Mouse (Mus musculus) effector memory CD4-positive, alpha-beta T cell, adult 7 months (primary cell): Measurements from ENCODE around the gene Znhit3. TPM values are rescaled to one million over a fixed set of nuclear protein-coding genes. Genes with fewer than 3 reads are reported as not detected.

Experiments used
- polyA plus RNA-seq: library from polyadenylated mRNA; unstranded; fragments of 100-300 nt; shearing (Covaris generic); gene quantifications from one replicate; pipeline ENCODE4 v1.2.1, GENCODE M21; 2017

Gene Znhit3
- 34.5 TPM for polyA plus RNA-seq

DNA sequence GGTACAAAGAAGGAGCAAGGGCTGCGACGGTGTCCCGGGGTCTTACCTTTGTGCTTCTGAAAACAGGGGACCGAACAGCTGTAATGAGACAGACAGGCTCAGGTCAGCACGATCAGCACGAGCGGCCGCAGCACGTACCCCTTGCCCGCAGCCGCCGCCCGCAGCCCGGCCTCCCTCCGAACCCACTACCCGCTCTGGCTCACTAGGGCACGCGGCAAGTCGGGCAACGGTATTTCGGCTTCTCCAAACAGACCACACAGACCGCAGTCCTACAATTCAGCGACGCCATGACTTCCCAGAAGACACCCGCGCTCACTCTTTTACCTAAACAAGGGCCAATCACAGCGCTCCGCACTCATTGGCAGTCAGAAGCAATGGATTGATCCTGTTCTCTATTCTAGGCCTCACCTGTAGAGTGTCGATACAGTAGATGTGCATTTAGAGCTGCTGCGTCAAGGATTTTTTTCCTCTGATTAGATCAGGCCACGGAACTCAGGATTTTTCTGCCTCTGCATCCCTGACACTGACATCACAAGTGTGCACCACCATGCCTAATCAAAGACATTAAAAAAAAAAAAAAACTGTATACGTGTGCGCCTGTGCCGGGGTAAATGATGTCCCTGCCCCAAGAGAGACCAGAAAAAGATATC is at the start of gene Znhit3:
Gene Znhit3 (minus strand): TSS at position 314 of the 650 bp plus-strand sequence.

DNA sequence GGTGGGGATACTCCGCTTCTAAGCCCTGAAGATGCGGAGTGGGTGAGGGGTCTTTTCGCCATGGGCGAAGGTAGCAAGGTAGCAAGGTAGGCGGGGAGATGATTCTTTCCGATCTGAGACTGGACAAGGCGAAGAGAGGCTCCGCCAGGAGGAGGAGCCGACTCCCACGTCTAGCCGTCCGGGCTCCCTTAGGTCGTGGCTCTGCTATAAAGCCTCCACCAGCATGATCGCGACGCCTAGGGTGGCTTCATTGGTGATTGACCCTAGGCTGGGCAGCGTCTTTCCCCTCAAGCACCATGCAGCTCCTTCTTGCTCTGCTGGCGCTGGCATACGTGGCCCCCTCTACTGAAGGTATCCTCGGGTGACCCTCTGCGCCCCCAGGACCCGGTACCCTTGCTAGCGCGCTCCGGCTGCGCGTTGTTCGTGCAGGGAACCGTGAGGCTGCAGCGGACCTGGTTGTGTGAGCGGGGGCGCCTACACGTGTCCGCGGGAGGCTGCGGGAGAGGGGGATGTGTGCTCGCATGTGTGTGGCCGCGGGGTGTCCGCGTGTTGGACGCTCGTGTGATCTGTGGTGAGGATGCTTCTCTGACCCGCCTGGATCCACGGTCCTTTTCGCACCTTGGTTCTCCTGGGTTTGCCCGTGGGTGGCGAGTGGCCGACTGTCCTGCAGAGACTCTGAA is 41.6 kb upstream of the Znhit3 start, which contains the start of gene Car4:
Gene Car4 (plus strand): TSS at position 196 of the 680 bp plus-strand sequence.

DNA sequence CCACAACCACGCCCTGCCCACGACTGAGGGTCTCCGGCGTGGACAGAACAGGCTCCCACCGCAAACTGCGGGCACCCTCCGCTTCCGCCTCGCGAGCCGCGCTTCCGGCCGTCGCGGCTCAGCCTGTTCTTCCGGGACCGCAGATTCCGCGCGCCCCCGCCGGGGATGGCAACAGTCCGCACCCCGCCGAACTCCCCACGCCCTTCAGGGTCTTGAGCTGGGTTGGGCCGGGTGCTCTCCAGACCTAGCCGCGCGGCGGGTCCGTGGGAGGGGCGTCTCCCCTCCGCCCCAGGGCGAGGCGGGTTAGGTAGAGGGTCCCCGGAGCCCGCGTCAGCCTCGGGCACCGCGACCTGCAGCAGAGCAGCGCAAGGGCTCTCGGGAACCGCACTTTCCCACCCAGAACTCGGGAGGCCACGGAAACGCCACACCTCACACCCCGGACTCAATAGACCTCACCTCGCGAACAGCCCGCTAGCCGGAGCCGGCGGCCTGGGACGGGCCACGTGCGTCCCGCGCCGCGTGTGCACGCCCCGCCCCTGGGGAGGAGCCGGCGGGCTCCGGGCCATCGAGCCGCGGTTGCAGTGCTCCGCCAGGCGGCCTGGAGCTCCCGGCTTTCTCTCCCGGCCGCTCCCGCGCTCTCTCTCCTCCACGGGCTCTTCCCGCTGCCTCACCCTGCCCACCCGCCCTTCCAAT is 36.2 kb downstream of the Znhit3 start, which contains the start of the genes Myo19 and Pigw:
Gene Myo19 (plus strand): TSS at position 377 of the 693 bp plus-strand sequence.
Gene Pigw (minus strand): TSS at position 514 of the 693 bp plus-strand sequence.

DNA sequence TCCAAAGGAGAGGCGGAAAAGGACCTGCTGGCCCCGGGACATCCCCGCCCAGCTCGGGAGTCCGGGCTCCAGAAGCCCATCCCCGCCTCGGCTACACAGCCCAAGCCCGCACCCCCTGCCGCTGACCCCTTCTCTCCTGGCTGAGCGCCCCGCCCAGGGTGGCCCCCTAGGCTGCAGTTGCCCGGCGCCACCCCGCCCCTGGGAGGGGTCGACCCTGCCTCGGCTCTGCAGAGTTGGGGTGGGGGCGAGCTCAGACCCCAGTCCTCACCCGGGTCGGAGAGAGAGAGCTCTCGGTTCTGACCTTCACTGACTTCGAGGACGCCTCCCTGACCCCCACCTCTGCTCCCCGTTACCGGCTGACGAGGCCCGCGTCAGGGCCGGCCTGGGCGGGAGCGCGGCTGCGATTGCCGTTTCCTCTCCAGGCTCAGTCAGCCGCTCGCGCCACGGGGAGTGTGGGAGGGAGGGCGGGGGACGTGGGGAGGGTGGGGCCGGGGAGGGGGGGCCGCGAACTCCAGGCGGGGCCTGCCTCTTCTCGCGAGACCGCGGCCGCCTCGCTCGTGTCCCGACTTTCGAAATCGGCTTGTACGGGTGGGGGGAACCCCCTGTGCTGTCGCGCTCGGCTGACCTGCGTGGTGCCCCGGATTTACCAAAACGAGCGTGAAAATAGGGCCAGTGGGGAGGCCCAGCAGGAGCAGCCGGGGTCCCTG is 45.7 kb downstream of the Znhit3 start, which contains the start of gene Ggnbp2:
Gene Ggnbp2 (minus strand): TSS at position 481 of the 707 bp plus-strand sequence.

Other genes starting within 250 kb of the Znhit3 start
- 28.7 TPM for gene Mrm1, start 96.9 kb downstream of the Znhit3 start, polyA plus RNA-seq
- gene Dhrs11, start 87.4 kb downstream of the Znhit3 start, polyA plus RNA-seq: 22.5 TPM
- 125 TPM for gene Ggnbp2, start 45.5 kb downstream of the Znhit3 start, polyA plus RNA-seq
- 2.2 TPM for gene Myo19, start 36.2 kb downstream of the Znhit3 start, polyA plus RNA-seq
- 3.2 TPM for gene Pigw, start 36.1 kb downstream of the Znhit3 start, polyA plus RNA-seq
- not detected for gene Car4, start 41.4 kb upstream of the Znhit3 start, polyA plus RNA-seq
- gene Usp32, start 223.8 kb upstream of the Znhit3 start, polyA plus RNA-seq: 11.4 TPM